Comparison of ENCODE assay signal across 21 mouse cellular contexts in genomic region chr4:26630553-26631206, GRCm38 (mm10).
DNase-seq lines count a peak whose midpoint lies in the region; ATAC-seq and TF ChIP-seq lines count a peak whose summit lies in the region.
"Had no signal": no experiment of that assay in that cellular context is flagged by ENCODE, and none has a peak within 500 bp of the region (broad histone marks: within the 10 kb centered on the region; RNA-seq: fewer than 3 reads in every experiment).

No protein-coding gene starts in this region.

- H3K4me2 ChIP-seq in forebrain, embryonic 14.5 days (ENCODE audit: low read length): no peak overlapping the region
- H3K4me2 ChIP-seq in forebrain, embryonic 16.5 days (ENCODE audit: low read length): no peak overlapping the region
- H3K4me2 ChIP-seq in neural tube, embryonic 13.5 days: no peak overlapping the region
- H3K4me2 ChIP-seq: embryonic facial prominence, embryonic 12.5 days; limb, embryonic 13.5 days; liver, embryonic 13.5 days; lung, embryonic 14.5 days had no signal

- H3K36me3 ChIP-seq in forebrain, embryonic 14.5 days (ENCODE audit: control insufficient read depth, insufficient read depth, low read length): no peaks in the 10 kb centered on the region
- no peaks in the 10 kb centered on the region for H3K36me3 ChIP-seq in forebrain, embryonic 16.5 days (ENCODE audit: control insufficient read depth, insufficient read depth)
- H3K36me3 ChIP-seq in neural tube, embryonic 13.5 days: no peaks in the 10 kb centered on the region
- H3K36me3 ChIP-seq: embryonic facial prominence, embryonic 12.5 days; G1E; limb, embryonic 13.5 days; liver, embryonic 13.5 days had no signal

- WGBS in forebrain, embryonic 14.5 days: 6% methylated on average over 1 of the region's 1 CpGs
- WGBS in forebrain, embryonic 16.5 days: 6% methylated on average over 1 of the region's 1 CpGs
- WGBS in neural tube, embryonic 13.5 days: 24% methylated on average over 1 of the region's 1 CpGs

- H3K27ac ChIP-seq in forebrain, embryonic 14.5 days (ENCODE audit: low read depth, low read length): no peak overlapping the region
- no peak overlapping the region for H3K27ac ChIP-seq in forebrain, embryonic 16.5 days (ENCODE audit: low read length)
- H3K27ac ChIP-seq in neural tube, embryonic 13.5 days (replicated peaks): no peak overlapping the region
- H3K27ac ChIP-seq in bone marrow macrophage, adult 2 months (ENCODE audit: insufficient read depth, low read depth, low read length): peak overlapping the region; percentile 61
- H3K27ac ChIP-seq: embryonic facial prominence, embryonic 12.5 days; limb, embryonic 13.5 days; liver, embryonic 13.5 days had no signal

- H3K4me1 ChIP-seq in forebrain, embryonic 14.5 days (ENCODE audit: control insufficient read depth, insufficient read depth, low read length): peaks cover 2% of the 10 kb centered on the region; the same call in 1 of the 2 replicates
- H3K4me1 ChIP-seq in forebrain, embryonic 16.5 days (replicated peaks; ENCODE audit: control insufficient read depth, insufficient read depth, low read length): no peaks in the 10 kb centered on the region
- no peaks in the 10 kb centered on the region for H3K4me1 ChIP-seq in neural tube, embryonic 13.5 days (replicated peaks)
- H3K4me1 ChIP-seq in bone marrow macrophage, adult 2 months (ENCODE audit: control insufficient read depth, insufficient read depth, low read length): peaks cover 3% of the 10 kb centered on the region
- H3K4me1 ChIP-seq: embryonic facial prominence, embryonic 12.5 days; limb, embryonic 13.5 days; liver, embryonic 13.5 days had no signal

- H3K27me3 ChIP-seq in forebrain, embryonic 14.5 days (replicated peaks; ENCODE audit: control insufficient read depth, insufficient read depth, low read length): no peaks in the 10 kb centered on the region
- no peaks in the 10 kb centered on the region for H3K27me3 ChIP-seq in forebrain, embryonic 16.5 days (replicated peaks; ENCODE audit: control insufficient read depth, insufficient read depth, low read length)
- no peaks in the 10 kb centered on the region for H3K27me3 ChIP-seq in neural tube, embryonic 13.5 days
- H3K27me3 ChIP-seq: embryonic facial prominence, embryonic 12.5 days; limb, embryonic 13.5 days; liver, embryonic 13.5 days had no signal

- peak; percentile 22 for DNase-seq in forebrain, embryonic 14.5 days (ENCODE audit: low spot score)
- DNase-seq in neural tube, embryonic 10.5 days (ENCODE audit: extremely low spot score, low spot score): no peak
- no peak for DNase-seq in heart, adult 9 months (ENCODE audit: low spot score in 2 of 2)
- DNase-seq in kidney, postnatal 25 days: no peak
- DNase-seq: adrenal gland, postnatal 25 days; cerebellum, adult 2 months; gastrocnemius, postnatal 14 days; heart, adult 18-20 months; heart, postnatal 36 days; liver, embryonic 13.5 days; lung, embryonic 14.5 days; lung, postnatal 36 days had no signal

- TF ChIP-seq POLR2A in bone marrow macrophage, adult 2 months (IDR thresholded peaks at IDR 0.05; ENCODE audit: borderline replicate concordance, low read depth, low read length): no peak

- H3K9ac ChIP-seq in forebrain, embryonic 14.5 days (ENCODE audit: low read length): no peak overlapping the region
- H3K9ac ChIP-seq in forebrain, embryonic 16.5 days (replicated peaks; ENCODE audit: low read depth, low read length): no peak overlapping the region
- H3K9ac ChIP-seq in neural tube, embryonic 13.5 days: no peak overlapping the region
- H3K9ac ChIP-seq: embryonic facial prominence, embryonic 12.5 days; limb, embryonic 13.5 days; liver, embryonic 13.5 days; lung, embryonic 14.5 days had no signal

- TF ChIP-seq CTCF in bone marrow macrophage, adult 2 months (IDR thresholded peaks at IDR 0.05; ENCODE audit: low read depth, low read length): no peak

- H3K9me3 ChIP-seq in forebrain, embryonic 14.5 days (replicated peaks; ENCODE audit: control insufficient read depth, low read length): no peaks in the 10 kb centered on the region
- H3K9me3 ChIP-seq in forebrain, embryonic 16.5 days (ENCODE audit: control insufficient read depth, low read length): no peaks in the 10 kb centered on the region
- H3K9me3 ChIP-seq in neural tube, embryonic 13.5 days: no peaks in the 10 kb centered on the region
- H3K9me3 ChIP-seq: embryonic facial prominence, embryonic 12.5 days; G1E; limb, embryonic 13.5 days; liver, embryonic 13.5 days had no signal

- ATAC-seq in forebrain, embryonic 14.5 days: peak; percentile 69
- ATAC-seq in forebrain, embryonic 16.5 days: no peak
- peak; percentile 77 for ATAC-seq in neural tube, embryonic 13.5 days (ENCODE audit: low read depth)
- ATAC-seq: CD4-positive, CD25-positive, alpha-beta regulatory T cell, adult 4 months; midbrain, embryonic 16.5 days had no signal

- no peak overlapping the region for H3K4me3 ChIP-seq in forebrain, embryonic 14.5 days (ENCODE audit: low read depth, low read length)
- no peak overlapping the region for H3K4me3 ChIP-seq in forebrain, embryonic 16.5 days (replicated peaks; ENCODE audit: low read length)
- no peak overlapping the region for H3K4me3 ChIP-seq in neural tube, embryonic 13.5 days
- no peak overlapping the region for H3K4me3 ChIP-seq in bone marrow macrophage, adult 2 months (ENCODE audit: insufficient read depth, low read length)
- H3K4me3 ChIP-seq: embryonic facial prominence, embryonic 12.5 days; erythroblast, embryonic 14.5 days; limb, embryonic 13.5 days; liver, embryonic 13.5 days had no signal
